Mouse (Mus musculus) lung, adult 2 months (tissue): ENCODE results near the gene Elf5.

Experiments
- CTCF ChIP-seq: fragments of 200-500 bp; IDR thresholded peaks from 2 replicates; pipeline ENCODE4 v1.5.1; 2011; ENCODE audit warnings: mild to moderate bottlenecking, low read length, control low read depth; ENCODE audit not compliant: insufficient read depth
- POLR2A ChIP-seq: fragments of 200-500 bp; IDR thresholded peaks from 2 replicates; pipeline ENCODE4 v1.6.1; 2011; ENCODE audit warnings: low read depth, mild to moderate bottlenecking, control low read depth, low read length, borderline replicate concordance; ENCODE audit errors: extremely low read depth

- no peak for TF ChIP-seq CTCF
- no peak for TF ChIP-seq POLR2A
These were observed 38.8 kb downstream of the Elf5 start for GRCm38 (mm10) chr2:103450267-103450666.
